Mouse (Mus musculus): ENCODE measurements around the gene Cd5. TPM values are rescaled to one million over a fixed set of nuclear protein-coding genes. Genes with fewer than 3 reads are reported as not detected.

Gene Cd5
- total and polyA plus RNA-seq, 3 experiments: 0.11 TPM; not detected in 2

DNA sequence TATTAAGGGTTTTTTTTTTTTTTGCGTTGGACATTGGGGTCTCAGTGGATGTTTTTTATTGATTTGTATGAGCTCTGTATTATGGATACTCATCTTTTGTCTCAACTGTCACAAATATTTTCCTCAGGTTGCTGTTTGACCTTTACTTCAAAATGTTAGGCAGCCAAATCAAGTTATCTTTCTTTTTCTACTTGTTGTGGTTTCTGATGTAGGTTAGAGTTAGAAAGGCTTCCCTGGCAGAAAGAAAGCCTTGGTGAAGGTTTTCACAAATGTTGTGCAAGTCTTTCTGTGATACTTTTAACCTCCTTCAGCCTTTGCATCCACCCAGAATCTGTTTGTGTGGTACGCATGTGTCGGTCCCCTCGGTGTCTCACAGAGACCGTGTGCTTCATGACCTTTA lies 13.8 kb upstream of the Cd5 start:
- peaks cover 4% of the 10 kb centered on the region; the same call in 1 of the 2 replicates for H3K27me3 ChIP-seq (ENCODE audit: insufficient read depth, low read length)
- DNase-seq (ENCODE audit: low spot score) (no peak), ATAC-seq (ENCODE audit: extremely low read depth, insufficient number of reproducible peaks, low FRiP score, poor library complexity, severe bottlenecking) (no peak)
- TF ChIP-seq GATA2 (IDR thresholded peaks at IDR 0.05; ENCODE audit: borderline replicate concordance, low read depth, low read length): no peak
- TF ChIP-seq POLR2AphosphoS5 (IDR thresholded peaks at IDR 0.05; ENCODE audit: insufficient replicate concordance, low read depth, low read length): no peak
- TF ChIP-seq TAL1 (conservative IDR thresholded peaks at IDR 0.05; ENCODE audit: low read depth, low read length): no peak
- H3K36me3 ChIP-seq (replicated peaks): no peaks in the 10 kb centered on the region
- no peak overlapping the region for H3K4me3 ChIP-seq (ENCODE audit: low read depth, low read length)
- H3K9me3 ChIP-seq (replicated peaks): no peaks in the 10 kb centered on the region
- H3K4me1 ChIP-seq (ENCODE audit: insufficient read depth, low read depth, low read length): no peaks in the 10 kb centered on the region

DNA sequence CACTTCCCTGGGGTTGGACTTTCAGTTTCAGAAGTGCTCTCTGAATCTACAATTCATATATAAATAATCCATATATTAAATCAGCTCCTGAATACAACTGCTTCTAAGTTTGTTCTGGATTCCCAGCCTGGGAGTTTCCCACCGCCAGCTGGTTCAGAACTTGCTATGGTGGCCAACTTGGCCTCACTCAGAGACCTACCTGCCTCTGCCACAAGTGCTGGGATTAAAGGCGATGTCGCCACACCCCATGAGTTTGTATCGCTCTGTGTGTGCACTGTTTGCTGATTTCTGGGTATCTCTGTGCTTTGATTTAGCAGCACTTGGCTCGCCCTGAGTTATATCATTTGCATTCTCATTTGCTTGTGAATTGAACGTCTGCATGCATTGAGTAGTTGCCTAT lies 13.3 kb upstream of the Cd5 start:
- TF ChIP-seq POLR2AphosphoS5 (IDR thresholded peaks at IDR 0.05; ENCODE audit: insufficient replicate concordance, low read depth, low read length) (no peak), GATA1 (IDR thresholded peaks at IDR 0.05; ENCODE audit: borderline replicate concordance, low read length) (no peak), TAL1 (conservative IDR thresholded peaks at IDR 0.05; ENCODE audit: low read depth, low read length) (no peak), CTCF (IDR thresholded peaks at IDR 0.05; ENCODE audit: low read depth, low read length) (no peak), GATA2 (IDR thresholded peaks at IDR 0.05; ENCODE audit: borderline replicate concordance, low read depth, low read length) (no peak)
- Histone ChIP-seq H3K4me3 (ENCODE audit: low read depth, low read length) (no peak overlapping the region), H3K9me3 (replicated peaks) (no peaks in the 10 kb centered on the region), H3K4me1 (ENCODE audit: insufficient read depth, low read depth, low read length) (no peaks in the 10 kb centered on the region), H3K27me3 (ENCODE audit: insufficient read depth, low read length) (peaks cover 4% of the 10 kb centered on the region; the same call in 1 of the 2 replicates), H3K36me3 (replicated peaks) (no peaks in the 10 kb centered on the region)
- ATAC-seq (ENCODE audit: extremely low read depth, insufficient number of reproducible peaks, low FRiP score, poor library complexity, severe bottlenecking) (no peak), DNase-seq (ENCODE audit: low spot score) (no peak)

DNA sequence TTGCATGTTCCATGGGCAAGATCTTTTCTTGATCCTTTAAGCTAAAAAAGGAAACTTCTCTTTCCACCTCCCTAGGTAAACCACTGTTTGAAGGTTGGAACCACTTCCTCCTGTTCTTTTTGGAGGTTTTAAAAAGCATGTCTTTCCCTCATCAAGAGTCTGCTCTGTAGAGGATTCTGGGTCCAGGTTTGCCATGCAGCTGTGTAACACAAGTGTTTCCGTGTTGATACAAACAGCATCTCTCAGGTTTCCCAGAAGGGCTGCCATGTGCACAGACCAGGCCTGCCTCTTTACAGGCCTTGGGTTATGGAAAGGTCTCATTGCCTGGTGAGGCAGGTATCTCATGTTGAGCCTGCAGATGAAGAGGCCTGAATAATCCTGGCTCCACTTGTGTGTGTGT lies 12.8 kb upstream of the Cd5 start:
- no peak for TF ChIP-seq GATA2 (IDR thresholded peaks at IDR 0.05; ENCODE audit: borderline replicate concordance, low read depth, low read length)
- no peak for TF ChIP-seq CTCF (IDR thresholded peaks at IDR 0.05; ENCODE audit: low read depth, low read length)
- no peak for TF ChIP-seq TAL1 (conservative IDR thresholded peaks at IDR 0.05; ENCODE audit: low read depth, low read length)
- no peak for TF ChIP-seq POLR2AphosphoS5 (IDR thresholded peaks at IDR 0.05; ENCODE audit: insufficient replicate concordance, low read depth, low read length)
- TF ChIP-seq GATA1 (IDR thresholded peaks at IDR 0.05; ENCODE audit: borderline replicate concordance, low read length): no peak
- Histone ChIP-seq H3K36me3 (replicated peaks) (no peaks in the 10 kb centered on the region), H3K27me3 (ENCODE audit: insufficient read depth, low read length) (peaks cover 4% of the 10 kb centered on the region; the same call in 1 of the 2 replicates), H3K4me1 (ENCODE audit: insufficient read depth, low read depth, low read length) (no peaks in the 10 kb centered on the region), H3K4me3 (ENCODE audit: low read depth, low read length) (no peak overlapping the region), H3K9me3 (replicated peaks) (no peaks in the 10 kb centered on the region)
- ATAC-seq (ENCODE audit: extremely low read depth, insufficient number of reproducible peaks, low FRiP score, poor library complexity, severe bottlenecking): no peak
- no peak for DNase-seq (ENCODE audit: low spot score)

DNA sequence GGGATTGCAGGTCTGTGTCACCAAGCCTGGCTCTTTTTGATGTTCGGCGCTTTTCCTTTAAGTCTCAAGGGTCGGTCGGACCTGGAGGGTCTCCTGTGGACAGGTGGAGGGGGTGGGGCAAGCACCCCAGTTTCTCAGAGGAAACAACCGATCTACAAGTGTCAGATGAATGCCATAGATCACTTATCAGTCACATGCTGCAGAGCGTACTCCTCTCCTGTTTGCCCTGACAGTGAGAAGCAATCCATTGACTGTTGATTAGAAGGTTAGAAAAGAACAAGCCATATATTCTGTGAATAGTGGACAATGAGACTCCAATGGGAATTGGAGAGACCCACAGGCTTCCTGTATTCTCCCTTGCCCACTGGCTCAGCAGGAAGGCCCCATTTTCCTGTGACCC lies 11.4 kb upstream of the Cd5 start:
- H3K36me3 ChIP-seq (replicated peaks): no peaks in the 10 kb centered on the region
- no peak for TF ChIP-seq GATA1 (IDR thresholded peaks at IDR 0.05; ENCODE audit: borderline replicate concordance, low read length)
- TF ChIP-seq POLR2AphosphoS5 (IDR thresholded peaks at IDR 0.05; ENCODE audit: insufficient replicate concordance, low read depth, low read length): no peak
- no peak for TF ChIP-seq TAL1 (conservative IDR thresholded peaks at IDR 0.05; ENCODE audit: low read depth, low read length)
- no peak for TF ChIP-seq CTCF (IDR thresholded peaks at IDR 0.05; ENCODE audit: low read depth, low read length)
- no peak for TF ChIP-seq GATA2 (IDR thresholded peaks at IDR 0.05; ENCODE audit: borderline replicate concordance, low read depth, low read length)
- no peak for DNase-seq (ENCODE audit: low spot score)
- H3K4me3 ChIP-seq (ENCODE audit: low read depth, low read length): no peak overlapping the region
- no peaks in the 10 kb centered on the region for H3K9me3 ChIP-seq (replicated peaks)
- H3K27me3 ChIP-seq (ENCODE audit: insufficient read depth, low read length): peaks cover 9% of the 10 kb centered on the region; the same call in 1 of the 2 replicates
- ATAC-seq (ENCODE audit: extremely low read depth, insufficient number of reproducible peaks, low FRiP score, poor library complexity, severe bottlenecking): no peak
- H3K4me1 ChIP-seq (ENCODE audit: insufficient read depth, low read depth, low read length): no peaks in the 10 kb centered on the region

DNA sequence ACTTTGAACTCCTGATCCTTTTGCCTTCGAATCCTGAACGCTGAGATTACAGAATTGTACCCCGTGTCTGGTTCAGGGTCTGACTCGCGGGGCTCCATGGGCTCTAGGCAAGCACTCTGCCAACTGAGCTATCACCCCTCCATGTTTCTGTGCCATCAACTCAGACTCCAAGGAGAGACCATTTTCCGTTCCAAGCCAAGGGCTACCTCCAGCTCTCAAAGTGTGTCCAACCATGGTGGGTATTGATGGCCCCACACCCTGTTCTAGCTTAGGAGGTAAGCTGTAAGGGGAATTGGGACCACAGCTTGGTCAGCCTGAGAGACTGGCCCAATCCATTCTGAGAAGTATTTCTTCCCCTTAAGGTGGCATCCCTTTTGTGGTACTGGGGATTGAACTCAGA lies 10.5 kb upstream of the Cd5 start:
- H3K27me3 ChIP-seq (ENCODE audit: insufficient read depth, low read length): peaks cover 11% of the 10 kb centered on the region; the same call in 1 of the 2 replicates
- ATAC-seq (ENCODE audit: extremely low read depth, insufficient number of reproducible peaks, low FRiP score, poor library complexity, severe bottlenecking): no peak
- no peaks in the 10 kb centered on the region for H3K9me3 ChIP-seq (replicated peaks)
- no peak overlapping the region for H3K4me3 ChIP-seq (ENCODE audit: low read depth, low read length)
- H3K36me3 ChIP-seq (replicated peaks): no peaks in the 10 kb centered on the region
- no peaks in the 10 kb centered on the region for H3K4me1 ChIP-seq (ENCODE audit: insufficient read depth, low read depth, low read length)
- DNase-seq (ENCODE audit: low spot score): no peak
- TF ChIP-seq POLR2AphosphoS5 (IDR thresholded peaks at IDR 0.05; ENCODE audit: insufficient replicate concordance, low read depth, low read length): no peak
- TF ChIP-seq GATA2 (IDR thresholded peaks at IDR 0.05; ENCODE audit: borderline replicate concordance, low read depth, low read length): no peak
- no peak for TF ChIP-seq TAL1 (conservative IDR thresholded peaks at IDR 0.05; ENCODE audit: low read depth, low read length)
- no peak for TF ChIP-seq CTCF (IDR thresholded peaks at IDR 0.05; ENCODE audit: low read depth, low read length)
- TF ChIP-seq GATA1 (IDR thresholded peaks at IDR 0.05; ENCODE audit: borderline replicate concordance, low read length): no peak

DNA sequence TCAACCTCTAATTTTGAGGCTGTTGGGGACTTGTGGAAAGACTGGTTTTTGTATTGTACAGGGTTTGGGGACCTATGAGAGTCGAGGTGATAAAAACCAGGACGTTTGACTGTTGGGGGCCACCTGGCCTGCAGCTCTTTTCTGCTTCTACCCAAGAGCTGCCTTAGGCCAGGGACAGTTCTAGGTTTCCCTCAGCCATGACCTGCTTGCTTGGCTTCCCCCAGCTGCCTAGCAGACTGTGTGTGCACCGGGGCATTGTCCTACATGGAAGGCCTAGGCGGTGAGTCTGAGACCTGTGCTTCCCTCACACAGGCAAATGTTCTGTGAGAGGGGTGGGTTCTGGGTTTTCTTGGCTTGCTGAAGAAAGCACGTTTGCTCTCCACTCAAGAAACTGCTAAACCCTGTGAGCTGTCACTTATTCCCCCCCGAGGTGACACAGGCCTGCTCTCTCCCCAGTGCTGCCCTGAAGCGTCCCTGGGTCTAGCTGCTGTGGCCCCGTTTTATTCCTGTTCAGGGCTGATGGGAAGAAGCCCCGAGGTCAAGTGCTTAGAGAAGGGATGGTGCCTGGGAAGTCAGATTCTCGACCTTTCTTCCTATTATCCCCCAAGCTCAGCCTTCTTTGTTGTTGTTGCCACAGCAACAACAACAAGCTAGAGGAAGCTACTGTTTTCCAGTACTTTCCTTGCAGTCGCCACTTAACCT lies 9.8 kb upstream of the Cd5 start:
- ATAC-seq (ENCODE audit: extremely low read depth, insufficient number of reproducible peaks, low FRiP score, poor library complexity, severe bottlenecking) (no peak), DNase-seq (ENCODE audit: low spot score) (no peak)
- Histone ChIP-seq H3K27me3 (ENCODE audit: insufficient read depth, low read length) (peaks cover 11% of the 10 kb centered on the region), H3K9me3 (replicated peaks) (no peaks in the 10 kb centered on the region), H3K4me3 (ENCODE audit: low read depth, low read length) (no peak overlapping the region), H3K4me1 (ENCODE audit: insufficient read depth, low read depth, low read length) (no peaks in the 10 kb centered on the region), H3K36me3 (replicated peaks) (no peaks in the 10 kb centered on the region)
- no peak for TF ChIP-seq GATA1 (IDR thresholded peaks at IDR 0.05; ENCODE audit: borderline replicate concordance, low read length)
- TF ChIP-seq POLR2AphosphoS5 (IDR thresholded peaks at IDR 0.05; ENCODE audit: insufficient replicate concordance, low read depth, low read length): no peak
- TF ChIP-seq GATA2 (IDR thresholded peaks at IDR 0.05; ENCODE audit: borderline replicate concordance, low read depth, low read length): no peak
- no peak for TF ChIP-seq TAL1 (conservative IDR thresholded peaks at IDR 0.05; ENCODE audit: low read depth, low read length)
- no peak for TF ChIP-seq CTCF (IDR thresholded peaks at IDR 0.05; ENCODE audit: low read depth, low read length)

All from G1E (cell line).